Mouse (Mus musculus): ENCODE data around the gene Cdh24.

- TF ChIP-seq CTCF (IDR thresholded peaks at IDR 0.05; ENCODE audit: low read depth) (no peak), EP300 (IDR thresholded peaks at IDR 0.05; ENCODE audit: low read depth) (no peak)
These were observed 13.1 kb downstream of the Cdh24 start for GRCm38 (mm10) chr14:54628103-54628502.
